Mouse (Mus musculus): ENCODE results near the gene Vmn1r112. TPM values are rescaled to one million over a fixed set of nuclear protein-coding genes. Genes with fewer than 3 reads are reported as not detected.
"Not testable (repeated sequence)": the region's sequence is repeated elsewhere in the genome, so short reads cannot be mapped to it uniquely, and the experiment has no call there.

Gene Vmn1r112
- not detected in 2 replicates for total RNA-seq (2017)

GRCm38 (mm10) chr7:20770885-20771284 lies at the start of gene Vmn1r112:
TSS of gene Vmn1r112 (plus strand) at chr7:20771185.
- not testable (repeated sequence) for ATAC-seq (replicated peaks in 1 of 2; ENCODE audit: insufficient read depth in 1 of 2, low FRiP score in 2 of 2, low TSS enrichment in 1 of 2, low read depth in 1 of 2, poor library complexity in 2 of 2, severe bottlenecking in 2 of 2)

GRCm38 (mm10) chr7:20730524-20730923 lies 40.5 kb upstream of the Vmn1r112 start, which contains the start of gene Gm10668:
TSS of gene Gm10668 (minus strand) at chr7:20730624.
- not testable (repeated sequence) for ATAC-seq (replicated peaks in 1 of 2; ENCODE audit: insufficient read depth in 1 of 2, low FRiP score in 2 of 2, low TSS enrichment in 1 of 2, low read depth in 1 of 2, poor library complexity in 2 of 2, severe bottlenecking in 2 of 2)

- ATAC-seq (replicated peaks in 1 of 2; ENCODE audit: insufficient read depth in 1 of 2, low FRiP score in 2 of 2, low TSS enrichment in 1 of 2, low read depth in 1 of 2, poor library complexity in 2 of 2, severe bottlenecking in 2 of 2) = not testable (repeated sequence)
Observed at GRCm38 (mm10) chr7:20786985-20787384, 16.0 kb downstream of the Vmn1r112 start, which contains the start of gene Vmn1r113. TSS of gene Vmn1r113 (plus strand) at chr7:20787285.

DNA sequence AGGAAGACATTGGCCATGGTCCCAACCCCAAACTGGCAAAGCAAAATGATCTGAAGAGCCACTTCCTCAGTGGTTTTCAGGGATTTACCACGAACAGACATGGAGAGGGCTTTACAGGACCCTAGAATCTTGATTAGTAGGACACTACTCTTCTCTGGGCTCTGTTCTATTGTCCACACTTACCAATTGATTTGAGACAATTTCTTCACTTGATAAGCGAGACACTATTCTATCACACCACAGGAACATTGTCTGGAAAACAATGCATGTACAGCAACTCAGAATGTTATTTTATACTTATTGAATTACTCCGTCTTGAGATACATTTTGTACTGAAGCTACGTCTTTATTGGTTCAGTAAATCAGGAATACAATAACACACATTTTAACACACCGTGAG lies 41.1 kb downstream of the Vmn1r112 start, which contains the start of gene Vmn1r114:
Gene Vmn1r114 (minus strand): TSS at position 101 of the 400 bp plus-strand sequence.
- ATAC-seq (replicated peaks in 1 of 2; ENCODE audit: insufficient read depth in 1 of 2, low FRiP score in 2 of 2, low TSS enrichment in 1 of 2, low read depth in 1 of 2, poor library complexity in 2 of 2, severe bottlenecking in 2 of 2) = not testable (repeated sequence)

Other genes starting within 250 kb of the Vmn1r112 start
- not detected in 2 replicates for gene Vmn1r104, start 237.3 kb upstream of the Vmn1r112 start, total RNA-seq (2017)
- gene Gm5726, start 225.4 kb upstream of the Vmn1r112 start, total RNA-seq (2017) = not detected in 2 replicates
- gene Gm4141, start 194.9 kb upstream of the Vmn1r112 start, total RNA-seq (2017) = not detected in 2 replicates
- not detected in 2 replicates for gene Gm4513, start 172.2 kb upstream of the Vmn1r112 start, total RNA-seq (2017)
- not detected in 2 replicates for gene Vmn1r107, start 102.3 kb upstream of the Vmn1r112 start, total RNA-seq (2017)
- not detected in 2 replicates for gene Vmn1r111, start 68.0 kb upstream of the Vmn1r112 start, total RNA-seq (2017)
- gene Gm10668, start 40.6 kb upstream of the Vmn1r112 start, total RNA-seq (2017) = not detected in 2 replicates
- gene Vmn1r113, start 16.1 kb downstream of the Vmn1r112 start, total RNA-seq (2017) = not detected in 2 replicates
- gene Vmn1r114, start 41.0 kb downstream of the Vmn1r112 start, total RNA-seq (2017) = not detected in 2 replicates
- gene Vmn1r115, start 73.8 kb downstream of the Vmn1r112 start, total RNA-seq (2017) = not detected in 2 replicates
- gene Vmn1r116, start 101.1 kb downstream of the Vmn1r112 start, total RNA-seq (2017) = not detected in 2 replicates
- not detected in 2 replicates for gene Vmn1r117, start 112.9 kb downstream of the Vmn1r112 start, total RNA-seq (2017)
- gene Vmn1r118, start 141.2 kb downstream of the Vmn1r112 start, total RNA-seq (2017) = not detected in 2 replicates
- gene Vmn1r119, start 241.3 kb downstream of the Vmn1r112 start, total RNA-seq (2017) = not detected in 2 replicates

Data from hematopoietic stem cell, adult 5-6 weeks (primary cell).